Mouse (Mus musculus) large intestine, adult 2 months (tissue): Measurements from ENCODE around the gene Il31. TPM values are rescaled to one million over a fixed set of nuclear protein-coding genes. Genes with fewer than 3 reads are reported as not detected.

Source experiments
- polyA plus RNA-seq: library from polyadenylated mRNA; depleted of rRNA; stranded (reverse); fragments of >200 nt; gene quantifications from 2 replicates; pipeline ENCODE4 v1.2.3, GENCODE M21; 2012; rRNA removed

Gene Il31
- polyA plus RNA-seq, 1 experiment, result not detected

Other genes starting within 250 kb of the Il31 start
- gene Wdr66, start 237.4 kb downstream of the Il31 start, polyA plus RNA-seq, result 0.32 and 0.86 TPM in 2 replicates
- 4.1 and 5.9 TPM in 2 replicates for gene Bcl7a, start 145.7 kb downstream of the Il31 start, polyA plus RNA-seq
- 17.6 and 36.3 TPM in 2 replicates for gene Mlxip, start 94.7 kb downstream of the Il31 start, polyA plus RNA-seq
- not detected in 2 replicates for gene Lrrc43, start 184 bp downstream of the Il31 start, polyA plus RNA-seq
- 0.07 and 0.10 TPM in 2 replicates for gene B3gnt4, start 21.0 kb upstream of the Il31 start, polyA plus RNA-seq
- 39.8 and 44.0 TPM in 2 replicates for gene Diablo, start 34.7 kb upstream of the Il31 start, polyA plus RNA-seq
- 4.1 and 6.3 TPM in 2 replicates for gene Gm49027, start 36.0 kb upstream of the Il31 start, polyA plus RNA-seq
- 9.2 and 15.1 TPM in 2 replicates for gene Vps33a, start 83.5 kb upstream of the Il31 start, polyA plus RNA-seq
- 9.2 and 11.3 TPM in 2 replicates for gene Clip1, start 195.1 kb upstream of the Il31 start, polyA plus RNA-seq
- gene Zcchc8, start 231.6 kb upstream of the Il31 start, polyA plus RNA-seq, result 20.0 and 27.6 TPM in 2 replicates